Mouse (Mus musculus) lung, postnatal 0 days (tissue): ENCODE data around the gene Lcp1.

Experiments used
- CTCF ChIP-seq: IDR thresholded peaks from 2 replicates; pipeline ENCODE4 v1.5.1; 2016; ENCODE audit warnings: antibody characterized with exemption, mild to moderate bottlenecking
- EP300 ChIP-seq: IDR thresholded peaks from 2 replicates; pipeline ENCODE4 v1.6.1; 2016; ENCODE audit warnings: antibody characterized with exemption, mild to moderate bottlenecking, control low read depth

DNA sequence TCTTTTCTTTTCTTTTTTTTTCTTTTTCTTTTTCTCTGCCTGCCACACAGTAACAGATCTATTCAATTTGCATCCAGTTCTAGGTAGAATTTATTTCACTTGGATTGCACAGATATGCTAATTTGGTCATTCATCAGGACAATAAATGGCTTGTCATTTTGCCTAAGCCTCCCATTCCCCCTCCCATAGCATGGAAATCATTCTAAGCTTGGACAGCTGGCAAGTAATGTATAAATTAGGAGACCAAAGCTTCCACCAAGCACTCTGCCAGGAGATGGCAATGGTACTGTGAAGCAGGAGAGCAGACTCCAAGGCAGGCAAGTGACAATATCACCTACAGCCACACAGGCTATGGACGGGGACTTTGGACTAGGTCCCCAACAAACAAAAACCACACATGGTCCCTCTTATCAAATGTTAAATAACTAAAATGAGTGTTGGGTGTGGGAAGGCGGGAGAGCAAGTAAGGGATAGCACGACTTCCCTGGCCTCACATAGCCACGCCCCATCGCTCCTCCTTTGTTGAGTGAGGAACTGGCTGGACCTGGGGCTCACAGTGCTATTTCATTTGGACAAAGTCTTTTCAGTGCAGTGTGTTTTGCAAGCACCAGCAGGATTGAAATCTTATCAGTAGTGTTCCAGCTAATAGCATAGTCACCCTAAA lies 88.5 kb downstream of the Lcp1 start:
- TF ChIP-seq CTCF (no peak), EP300 (no peak)
